Mouse (Mus musculus): ENCODE measurements at regions not wholly inside any gene's neighbourhood (a gene's known extent, or its start where the extent isn't known, plus 50 kb on each side); places are given as distances from the start of the nearest gene placed in this dataset.
A peak's percentile ranks its signal among the peaks of the same experiment; 100 is the strongest.

DNA sequence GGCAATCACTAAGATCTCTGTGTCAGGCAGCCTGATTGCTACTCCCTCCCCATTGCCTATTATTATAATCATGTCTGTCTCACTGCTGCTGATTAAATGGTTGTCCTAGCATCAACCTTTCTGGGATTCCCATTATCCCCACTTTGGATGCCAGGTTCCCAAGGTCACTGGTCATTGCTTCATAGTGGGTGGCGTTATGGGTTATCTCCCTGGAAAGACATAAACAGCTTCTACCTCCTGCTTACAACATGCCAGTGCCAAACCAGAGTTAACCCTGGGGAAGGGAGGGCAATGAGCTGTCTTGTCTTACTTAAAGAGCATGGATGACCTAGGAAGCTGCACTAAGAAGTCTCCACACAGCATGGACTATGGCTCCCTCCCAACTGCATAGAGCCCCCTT lies 136.9 kb downstream of the Uaca start:
- no peak for DNase-seq (ENCODE audit: low spot score)

DNA sequence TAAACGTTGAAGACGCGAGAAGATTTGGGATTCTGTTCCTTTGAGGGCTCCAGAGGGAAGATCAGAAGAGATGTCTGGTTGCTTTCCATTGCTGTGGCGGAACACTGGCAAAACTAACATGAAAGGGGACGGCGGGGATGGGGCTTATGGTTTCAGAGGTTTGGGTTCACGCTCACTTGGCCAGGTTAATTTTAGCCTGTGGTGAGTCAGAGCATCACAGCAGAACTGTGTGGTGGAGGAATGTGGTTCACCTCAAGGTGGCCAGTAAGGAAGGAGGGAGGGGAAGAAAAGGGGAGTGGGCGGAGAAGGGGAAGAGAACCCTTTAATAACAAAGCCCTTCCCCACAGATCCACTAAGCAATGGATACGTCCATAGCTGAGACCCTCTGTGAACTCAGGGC lies 142.6 kb downstream of the Uaca start:
- DNase-seq (ENCODE audit: low spot score) = no peak

DNA sequence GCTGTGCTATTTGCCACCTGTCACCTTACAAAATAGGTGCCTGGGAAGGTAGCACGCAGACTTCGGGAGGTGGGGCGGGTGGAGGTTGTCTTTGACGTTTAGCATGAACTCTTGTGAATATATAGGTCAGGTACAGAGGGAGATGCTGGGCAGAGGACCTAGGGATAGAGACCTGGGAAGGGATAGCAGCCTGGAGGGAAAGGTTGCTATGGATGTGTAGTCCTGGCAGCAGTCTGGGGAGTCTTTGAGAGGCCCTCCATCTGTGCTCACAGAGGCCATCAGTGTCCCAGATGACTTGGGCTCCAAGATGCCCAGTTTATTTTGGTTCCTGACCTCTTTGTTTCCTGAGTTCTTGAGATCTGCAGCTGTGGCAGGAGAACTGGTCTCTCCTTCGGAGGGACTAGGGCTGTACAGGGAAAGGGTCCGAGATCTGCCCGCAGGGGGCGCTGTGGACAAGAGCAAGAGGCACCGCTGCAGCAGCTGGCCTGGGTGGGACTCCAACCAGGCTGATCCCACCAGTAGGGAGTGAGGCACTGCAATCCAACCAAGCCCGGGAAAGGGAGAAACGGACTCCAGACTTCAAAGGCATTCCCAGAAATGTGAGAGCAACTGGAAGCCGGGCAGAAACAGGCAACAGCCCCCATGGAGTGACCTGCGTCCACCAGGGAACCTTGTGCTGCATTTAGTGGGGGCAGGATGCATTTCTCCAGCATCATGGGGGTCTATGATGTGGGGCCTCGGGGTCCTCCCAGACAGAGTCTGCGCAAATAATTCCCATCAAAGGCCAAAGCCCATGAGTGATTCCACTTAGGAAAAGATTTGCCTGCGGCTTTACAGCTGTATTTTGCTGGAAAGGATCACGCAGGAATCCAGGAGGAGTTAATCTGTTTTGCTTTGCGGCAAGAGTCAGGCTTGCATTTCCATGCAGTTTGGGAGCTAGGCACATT lies 145.8 kb downstream of the Uaca start:
- peak; percentile 97 for DNase-seq (ENCODE audit: low spot score)

DNA sequence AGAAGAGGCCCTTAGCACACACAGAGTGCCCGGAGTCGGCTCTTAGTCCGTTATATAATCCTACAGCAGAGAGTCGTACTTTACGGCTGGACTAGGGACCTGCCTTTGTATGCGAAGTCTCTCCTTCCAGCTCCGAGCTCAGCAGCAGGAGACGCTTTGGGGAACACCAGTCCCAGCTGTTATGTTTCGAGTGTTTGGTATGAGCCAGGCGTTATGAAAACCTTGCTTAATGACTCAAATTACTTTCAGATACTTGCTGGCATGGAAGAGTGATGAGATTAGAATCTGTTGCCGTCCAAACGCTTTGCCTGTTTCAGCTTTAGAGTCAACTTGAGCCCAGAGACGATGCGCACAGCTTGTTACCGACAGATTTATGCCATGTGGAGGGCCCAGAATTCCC lies 153.0 kb downstream of the Uaca start:
- DNase-seq (ENCODE audit: low spot score) = no peak

DNA sequence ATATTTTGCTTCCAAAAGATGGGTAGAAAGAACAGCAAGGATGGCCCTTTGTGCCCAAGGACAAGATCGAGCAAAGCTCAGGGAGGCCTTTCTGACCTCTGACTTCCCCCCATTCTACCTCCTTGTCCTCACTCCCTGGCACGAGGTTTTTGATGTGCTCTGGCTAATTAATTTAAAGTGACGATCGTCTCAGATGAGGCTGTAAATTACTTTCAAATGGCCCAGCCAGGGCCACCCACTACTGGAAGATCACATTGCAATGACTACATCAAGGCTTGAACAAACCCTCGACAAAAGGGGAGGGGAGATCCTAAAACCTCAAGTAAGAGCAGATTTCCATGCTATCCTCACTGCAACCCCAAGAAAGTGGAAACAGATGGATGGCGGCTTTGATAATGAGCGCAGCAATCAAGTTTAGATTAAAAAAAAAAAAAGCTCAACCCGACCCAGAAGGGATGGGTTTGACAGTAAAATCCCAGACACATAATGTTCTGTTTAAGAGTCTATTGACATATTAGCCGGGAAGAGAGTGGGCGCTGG lies 154.3 kb downstream of the Uaca start:
- no peak for DNase-seq (ENCODE audit: low spot score)

DNA sequence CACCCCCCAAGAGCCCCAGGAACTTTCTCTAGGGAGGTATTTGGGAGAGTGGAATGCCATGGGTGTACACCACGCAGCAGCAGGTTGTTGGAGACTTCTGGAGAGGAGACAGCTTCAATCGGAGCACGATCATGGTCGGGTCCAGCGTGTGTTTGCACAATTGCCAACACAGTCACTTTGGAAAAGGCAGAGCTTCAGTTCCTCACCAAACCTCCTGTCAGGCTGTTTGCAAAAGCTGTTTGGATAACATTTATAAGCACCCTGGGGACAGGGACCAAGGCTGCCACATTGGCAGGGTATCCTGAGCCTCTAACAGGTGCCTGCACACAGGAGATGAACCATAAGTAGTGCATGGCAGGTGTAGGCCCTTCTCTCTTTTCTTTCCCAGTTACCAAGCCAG lies 155.8 kb downstream of the Uaca start:
- no peak for DNase-seq (ENCODE audit: low spot score)

DNA sequence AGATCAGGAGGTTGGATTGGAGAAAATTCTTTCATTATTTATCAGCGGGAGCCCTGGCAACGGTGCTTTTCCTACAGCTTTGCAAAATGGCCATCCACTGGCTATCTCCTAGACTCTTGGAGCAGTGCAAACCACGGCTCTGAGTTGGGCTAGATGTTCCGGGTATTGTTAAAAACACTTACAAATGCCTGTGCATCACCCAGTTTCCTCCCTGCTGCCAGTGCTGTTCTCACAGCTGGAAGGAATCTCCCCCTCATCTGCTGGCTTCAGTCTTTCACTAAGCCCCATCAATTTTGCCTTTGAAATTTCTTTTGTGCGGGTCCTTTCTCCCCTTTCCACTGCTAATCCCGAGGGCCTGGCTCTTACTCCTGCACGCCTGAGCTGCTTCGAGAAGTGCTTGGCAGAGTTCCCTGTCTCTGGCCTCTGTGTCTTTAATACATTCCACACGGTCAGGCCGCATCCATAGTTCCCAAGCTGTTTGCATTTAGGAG lies 156.8 kb downstream of the Uaca start:
- DNase-seq (ENCODE audit: low spot score) = no peak

DNA sequence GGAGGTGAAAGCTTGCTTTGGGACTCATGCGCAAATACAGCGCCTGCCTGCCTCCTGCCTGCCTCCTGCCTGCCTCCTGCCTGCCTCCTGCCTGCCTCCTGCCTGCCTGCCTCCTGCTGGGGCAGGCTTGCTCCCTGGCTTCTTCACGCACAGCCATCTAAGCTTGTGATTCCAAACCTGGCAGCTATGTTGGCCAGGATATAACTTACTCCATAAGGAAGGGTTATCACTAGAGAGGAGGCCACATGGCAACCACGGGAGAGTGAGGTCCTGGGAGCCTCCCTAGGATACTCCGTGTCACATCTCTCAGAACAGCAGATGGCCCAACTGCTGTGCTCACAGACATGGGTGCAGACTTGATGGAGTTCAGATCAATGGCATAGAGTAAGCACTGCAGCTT lies 163.1 kb downstream of the Uaca start:
- no peak for DNase-seq (ENCODE audit: low spot score)

DNA sequence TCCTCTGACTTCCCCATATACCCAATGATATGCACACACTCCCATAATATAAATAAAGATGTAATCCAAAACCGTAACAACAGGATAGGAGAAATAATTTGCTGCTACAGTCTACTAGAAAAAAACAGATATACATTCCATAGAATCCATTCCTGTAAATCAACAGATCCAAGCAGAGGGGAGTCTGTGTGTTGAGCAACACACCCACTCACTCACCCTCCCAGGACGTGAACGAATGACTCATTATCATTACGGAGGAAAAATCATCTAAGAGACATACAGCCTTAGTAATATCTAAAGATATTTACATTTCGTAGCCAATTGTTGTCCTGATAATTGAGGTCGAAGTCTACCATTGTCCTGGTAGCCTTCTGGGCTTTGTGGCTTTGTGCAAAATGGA lies 165.2 kb downstream of the Uaca start:
- no peak for DNase-seq (ENCODE audit: low spot score)

DNA sequence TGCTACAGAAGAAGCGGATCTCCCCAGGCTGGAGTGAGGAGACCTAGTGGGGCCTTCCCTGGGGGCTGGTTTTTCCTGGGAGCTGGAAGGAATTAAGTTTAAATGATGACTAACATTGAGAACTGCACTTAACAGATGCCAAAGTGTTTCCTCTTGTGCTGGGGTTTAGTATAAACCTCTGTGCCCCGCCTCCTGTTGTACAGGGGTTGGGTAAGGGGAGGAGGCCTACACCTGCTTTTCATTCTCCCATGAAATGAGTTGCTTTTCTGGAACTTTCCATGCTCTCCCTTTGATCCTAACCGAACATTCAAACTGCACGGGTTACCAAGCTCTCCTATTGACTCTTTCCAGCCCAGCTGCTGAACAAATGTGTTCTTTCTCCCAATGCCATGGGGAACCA lies 167.7 kb downstream of the Uaca start:
- no peak for DNase-seq (ENCODE audit: low spot score)

DNA sequence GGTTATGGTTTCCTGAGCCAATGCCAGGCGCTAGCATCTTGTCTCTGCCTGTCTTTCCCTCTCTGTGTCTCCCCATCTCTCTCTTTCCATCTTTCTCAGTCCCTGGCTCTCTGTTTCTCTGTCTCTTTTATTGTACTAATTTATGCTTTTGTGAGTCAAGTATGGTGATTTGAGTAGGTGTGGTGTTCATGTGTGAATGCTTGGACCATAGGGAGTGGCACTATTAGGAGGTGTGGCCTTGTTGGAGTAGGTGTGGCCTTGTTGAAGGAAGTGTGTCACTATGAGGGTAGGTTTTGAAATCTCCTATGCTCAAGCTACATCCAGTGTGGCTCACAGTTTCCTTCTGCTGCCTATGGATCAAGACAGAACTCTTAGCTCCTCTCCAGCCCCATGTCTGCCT lies 171.3 kb downstream of the Uaca start:
- no peak for DNase-seq (ENCODE audit: low spot score)

DNA sequence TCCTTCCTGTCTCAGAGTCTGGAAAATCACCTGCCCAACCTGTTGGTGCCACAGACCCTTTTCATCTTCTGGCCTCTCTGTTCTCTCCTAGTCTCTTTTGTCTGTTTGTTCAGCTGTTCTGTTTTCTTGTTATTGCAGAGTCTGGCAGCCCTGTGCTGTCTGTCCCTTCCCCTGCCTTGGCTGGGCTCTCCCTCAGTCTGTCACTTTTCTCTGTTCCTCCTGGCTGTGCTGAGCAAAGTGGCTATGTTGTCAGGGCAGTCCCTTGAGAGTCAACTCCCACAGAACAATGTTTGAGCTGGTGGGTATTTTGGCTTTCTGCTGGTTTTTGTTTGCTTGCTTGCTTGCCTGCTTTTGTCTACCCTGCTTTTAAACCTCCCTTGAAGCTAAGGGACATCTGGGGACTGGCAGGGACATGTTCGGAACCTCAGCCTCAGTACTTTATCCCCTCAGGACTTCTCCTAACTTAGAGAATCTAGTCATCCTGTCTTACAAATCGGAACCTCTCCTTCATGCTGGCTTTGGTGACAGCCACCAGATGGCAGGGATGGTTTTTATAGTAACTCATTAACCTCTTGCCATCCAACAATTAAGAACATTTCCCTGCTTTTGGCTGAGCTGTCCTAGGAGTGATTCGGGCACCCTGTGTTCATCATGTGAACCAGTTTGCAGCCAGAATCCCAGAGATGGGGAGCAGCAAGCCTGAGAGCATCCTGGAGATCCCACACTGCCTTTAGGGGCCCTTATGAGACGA lies 174.1 kb downstream of the Uaca start:
- DNase-seq (ENCODE audit: low spot score) = no peak

DNA sequence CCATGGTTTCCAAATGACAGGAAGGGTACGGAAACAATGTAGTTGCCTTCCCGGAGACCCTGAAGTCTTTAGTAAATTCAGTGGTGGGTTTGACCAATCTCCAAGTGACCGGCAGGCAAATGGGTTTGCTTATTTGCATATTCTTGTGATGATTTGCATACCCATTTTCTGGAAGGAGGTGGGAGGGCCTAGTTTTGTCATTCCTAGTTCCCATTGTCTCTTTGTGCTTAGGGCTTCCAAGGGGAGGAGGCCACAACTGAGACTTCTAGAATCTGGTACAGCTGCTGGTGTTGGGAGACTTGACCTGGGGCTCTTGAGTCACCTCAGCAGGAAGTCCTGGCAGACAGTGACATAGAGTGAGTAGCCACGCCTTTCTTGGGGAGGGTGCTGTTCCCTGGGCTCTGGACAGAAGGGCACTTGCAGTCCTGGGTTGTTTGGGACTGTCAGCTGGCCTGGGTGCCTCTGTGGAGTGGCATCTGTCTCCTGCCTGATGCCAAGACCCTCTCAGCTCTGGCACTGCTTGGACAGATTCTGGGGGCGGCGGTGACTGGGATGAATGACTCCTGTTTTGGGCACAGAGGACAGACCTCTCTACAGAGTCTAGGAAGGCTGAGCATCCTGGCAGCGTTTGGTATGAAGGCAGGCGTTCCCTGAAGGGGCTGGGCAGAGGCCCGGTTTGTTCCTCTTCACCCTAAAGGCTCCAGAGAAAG lies 178.0 kb downstream of the Uaca start:
- DNase-seq (ENCODE audit: low spot score) = no peak

DNA sequence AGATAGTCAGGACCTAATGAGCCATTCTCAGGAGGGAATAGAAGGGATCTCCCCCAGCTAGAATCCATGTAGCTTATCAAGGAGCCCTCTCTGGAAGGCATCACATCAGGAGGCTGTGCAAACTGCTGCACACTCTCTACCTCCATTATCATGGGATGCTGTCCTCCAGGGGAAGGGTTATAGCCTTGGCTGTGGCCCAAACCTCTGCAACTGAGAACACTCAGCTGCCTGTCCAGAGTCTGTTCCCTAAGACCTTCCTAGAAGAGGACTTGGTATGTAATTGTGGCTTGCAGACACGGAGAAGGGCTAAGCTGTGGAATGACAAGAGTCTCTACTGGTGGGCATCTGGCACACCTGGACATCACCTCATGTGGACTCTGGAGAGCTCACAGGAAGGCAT lies 180.2 kb downstream of the Uaca start:
- DNase-seq (ENCODE audit: low spot score) = no peak

DNA sequence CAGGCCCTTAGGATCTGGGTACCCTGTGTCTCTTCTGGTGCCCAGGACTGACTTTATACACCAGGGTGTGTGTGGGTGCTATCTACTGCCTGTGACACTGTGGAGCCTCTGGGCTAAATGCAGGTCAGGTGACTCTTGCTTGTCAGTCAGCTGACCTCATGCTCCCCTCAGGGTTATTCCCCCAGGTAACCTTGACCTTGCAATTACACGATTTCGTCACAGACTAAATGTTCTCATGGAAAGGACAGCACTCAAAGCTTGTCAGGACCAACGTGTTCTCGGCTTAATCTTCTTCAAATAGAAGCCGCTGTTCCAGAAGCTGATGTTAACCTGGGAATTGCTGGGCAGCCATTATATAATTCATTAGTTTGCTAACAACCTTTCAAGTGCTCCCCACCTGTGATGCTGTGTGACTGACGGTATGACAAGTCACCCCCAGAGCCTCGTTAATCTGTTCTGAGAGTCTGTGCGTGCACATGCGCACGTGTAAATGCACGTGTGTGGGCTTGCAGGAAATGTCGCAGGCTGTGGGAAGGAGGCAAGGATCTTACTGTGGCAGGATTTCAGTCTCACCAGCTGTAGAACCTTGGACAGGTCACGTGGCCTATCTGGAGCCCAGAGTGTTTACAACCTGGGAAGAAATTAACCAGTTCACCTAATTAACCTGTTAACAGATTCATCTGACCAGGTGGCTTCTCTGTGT lies 188.2 kb downstream of the Uaca start:
- no peak for DNase-seq (ENCODE audit: low spot score)

DNA sequence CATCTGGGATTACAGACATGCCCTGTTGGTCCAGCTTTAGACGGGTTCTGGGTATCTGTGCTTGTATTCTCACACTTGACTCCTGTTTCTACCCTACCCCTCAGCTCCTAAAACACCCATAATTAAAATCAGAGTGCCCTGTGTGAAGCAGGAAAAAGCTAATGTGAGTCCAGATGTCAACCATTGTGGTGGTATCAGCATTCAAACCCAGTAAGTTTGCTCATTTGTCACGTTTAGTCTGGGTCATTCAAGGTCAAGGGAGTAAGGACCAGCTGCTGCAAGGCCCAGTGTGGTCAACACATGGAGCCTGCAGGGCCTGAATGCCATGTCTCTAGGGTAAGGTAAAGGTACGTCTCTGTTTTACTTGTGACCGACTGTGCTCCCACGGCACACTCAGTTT lies 188.9 kb downstream of the Uaca start:
- no peak for DNase-seq (ENCODE audit: low spot score)

DNA sequence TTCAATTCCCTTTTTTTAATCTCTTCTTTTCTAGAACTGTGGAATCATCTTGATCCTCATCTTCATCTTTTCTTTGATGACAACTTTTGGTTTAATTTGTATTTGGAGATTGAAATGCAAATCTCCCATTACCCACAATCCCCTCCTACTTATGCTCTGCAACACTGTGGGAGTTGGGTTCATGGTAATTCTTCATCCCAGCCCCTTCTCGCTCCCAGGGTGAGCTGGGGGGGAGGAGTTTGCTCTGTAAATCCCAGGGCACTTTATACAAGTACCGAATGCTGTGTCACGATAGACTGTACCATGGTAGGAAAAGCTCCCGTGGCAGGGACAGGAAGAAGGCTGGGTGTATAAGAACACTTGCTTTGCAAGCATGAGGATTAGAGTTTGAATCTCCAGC lies 193.8 kb downstream of the Uaca start:
- DNase-seq (ENCODE audit: low spot score) = no peak

DNA sequence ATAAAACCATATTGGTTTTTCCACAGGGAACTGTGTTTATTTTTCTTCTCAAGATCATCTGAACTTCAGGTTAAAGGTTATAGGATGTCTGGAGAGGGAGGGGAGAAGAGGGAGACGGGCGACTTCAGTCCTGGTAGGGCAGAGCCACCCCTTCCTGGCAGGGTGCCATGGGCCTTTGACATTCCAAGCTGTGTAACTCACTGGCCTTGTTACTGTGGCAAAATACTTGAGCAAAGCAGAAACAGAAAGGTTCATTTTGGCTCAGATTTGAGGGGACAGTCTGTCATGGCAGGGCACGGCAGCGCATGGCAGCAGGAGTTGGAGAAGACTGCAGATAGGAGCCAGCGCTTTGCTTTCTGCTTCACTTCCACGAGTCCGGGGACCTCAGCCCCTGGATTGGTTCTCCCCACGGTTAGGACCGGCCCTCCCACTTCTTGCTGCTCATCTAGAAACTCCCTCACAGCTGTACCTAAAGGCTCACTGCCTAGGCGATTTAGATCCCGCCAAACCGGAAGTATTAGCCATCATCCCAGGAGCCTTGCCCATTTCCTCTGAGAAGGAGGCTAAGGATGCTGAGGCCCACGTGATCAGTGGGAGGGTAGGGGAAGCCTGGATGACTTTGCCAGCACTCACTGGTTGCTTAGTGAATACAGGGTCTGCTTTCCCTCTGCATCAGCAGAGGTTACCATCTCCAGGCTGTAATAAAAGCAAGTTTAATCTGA lies 195.5 kb downstream of the Uaca start:
- DNase-seq (ENCODE audit: low spot score) = peak; percentile 64

DNA sequence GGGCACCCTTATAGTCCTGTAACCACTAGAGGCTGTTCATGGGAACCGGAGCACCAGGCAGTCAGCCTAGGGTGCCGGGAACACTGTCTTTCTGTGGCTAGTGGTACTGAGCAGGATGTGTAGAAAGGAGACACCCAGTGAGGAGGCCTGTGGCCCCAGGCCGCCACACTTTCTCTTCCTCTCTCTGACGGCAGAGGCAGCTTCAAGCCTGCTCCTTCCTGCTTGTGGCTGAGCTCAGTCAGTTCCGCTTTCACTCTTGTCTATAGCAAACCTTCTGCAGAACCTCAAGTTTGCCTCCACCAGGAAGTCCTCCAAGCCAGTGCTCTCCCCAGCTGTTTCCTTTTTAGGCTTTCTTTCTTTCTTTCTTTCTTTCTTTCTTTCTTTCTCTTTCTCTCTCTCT lies 197.2 kb downstream of the Uaca start:
- DNase-seq (ENCODE audit: low spot score) = no peak

DNA sequence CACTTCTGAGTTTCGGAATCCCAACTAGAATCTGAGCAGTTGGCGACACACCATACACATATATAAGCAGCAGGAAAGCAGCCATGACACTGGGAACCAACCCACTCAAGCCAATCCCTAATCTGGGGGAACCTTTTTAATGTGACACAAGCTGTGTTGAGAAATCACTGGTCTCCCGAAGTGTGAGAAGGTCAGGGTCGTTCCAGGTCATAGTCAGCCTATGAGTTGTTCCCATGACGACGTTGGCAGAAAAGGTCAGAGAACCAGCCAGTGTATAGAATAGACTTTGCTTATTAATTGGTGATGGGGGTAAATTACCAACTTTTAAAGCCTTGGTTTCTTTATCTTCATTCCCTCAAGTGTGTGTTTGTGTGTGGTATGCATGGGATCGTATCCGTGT lies 199.3 kb downstream of the Uaca start:
- no peak for DNase-seq (ENCODE audit: low spot score)

DNA sequence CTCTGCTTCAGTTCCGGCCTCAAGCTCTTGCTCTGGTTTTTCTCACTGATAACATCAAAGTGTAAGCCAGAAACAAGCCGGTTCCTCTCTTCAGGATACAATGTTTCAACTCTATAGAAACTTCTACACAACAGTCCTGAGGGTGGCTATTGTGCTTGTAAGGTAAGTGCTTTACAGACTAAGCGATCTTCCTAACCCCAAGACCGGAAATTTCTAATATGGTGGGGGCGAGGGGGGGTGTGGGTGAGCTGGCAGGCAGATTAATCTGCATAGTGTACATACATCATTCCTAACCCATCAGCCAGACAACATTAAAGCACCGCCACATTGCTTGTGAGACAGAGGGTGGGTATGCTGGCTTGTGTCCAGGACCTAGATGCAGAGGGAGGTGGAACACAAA lies 200.8 kb downstream of the Uaca start:
- DNase-seq (ENCODE audit: low spot score) = no peak

Measured in testis, postnatal 10 days (tissue).